Mouse (Mus musculus) bone marrow macrophage, adult 2 months (primary cell): ENCODE results near the gene Gm28051.

Experiments used
- CTCF ChIP-seq: IDR thresholded peaks from 2 replicates; pipeline ENCODE4 v1.5.1; 2012; ENCODE audit warnings: low read depth, mild to moderate bottlenecking, low read length, moderate library complexity
- POLR2A ChIP-seq: IDR thresholded peaks from 2 replicates; pipeline ENCODE4 v1.6.1; 2012; ENCODE audit warnings: mild to moderate bottlenecking, low read depth, low read length, borderline replicate concordance

DNA sequence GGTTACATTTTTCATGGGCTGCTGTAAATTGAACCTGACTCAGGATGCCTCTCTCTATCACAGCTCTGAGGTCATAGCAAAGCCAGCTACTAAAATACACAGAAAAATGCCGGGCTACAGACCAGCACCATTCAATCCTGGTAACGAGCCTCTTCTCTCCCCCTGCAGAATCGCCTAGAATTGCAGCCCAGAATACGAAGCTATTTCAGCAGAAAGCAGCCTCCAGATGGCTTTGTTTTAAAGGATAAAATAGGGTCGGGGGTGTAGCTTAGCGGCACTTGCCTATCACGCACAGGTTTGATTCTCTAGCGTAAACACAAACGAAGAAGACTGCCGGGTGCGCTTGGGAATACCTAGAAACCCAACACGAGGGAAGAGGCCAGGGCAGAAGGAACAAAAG is 57.1 kb downstream of the Gm28051 start:
- no peak for TF ChIP-seq CTCF
- TF ChIP-seq POLR2A: no peak
